Mouse (Mus musculus): ENCODE measurements around the gene Rfx8.

The Rfx8 gene

DNA sequence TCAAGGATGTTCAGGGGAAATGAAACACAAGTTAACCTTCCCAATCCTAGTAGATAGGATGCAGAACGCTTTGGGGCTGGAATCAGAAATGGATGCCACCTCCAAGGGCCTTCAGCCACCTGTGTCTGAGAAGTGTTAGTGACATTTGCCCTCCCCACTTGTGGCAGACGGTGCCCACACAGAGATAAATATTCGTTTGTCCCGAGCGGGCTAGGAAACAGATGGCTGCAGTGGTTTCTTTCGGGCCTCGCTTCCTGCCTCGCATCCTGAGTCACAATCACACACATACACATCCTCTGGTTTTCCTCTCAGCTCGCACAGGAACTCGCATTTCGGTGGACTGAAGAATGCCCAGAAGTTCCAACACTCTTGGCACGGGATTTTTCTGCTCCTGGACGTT lies 13.5 kb upstream of the Rfx8 start:
- no peak for DNase-seq

DNA sequence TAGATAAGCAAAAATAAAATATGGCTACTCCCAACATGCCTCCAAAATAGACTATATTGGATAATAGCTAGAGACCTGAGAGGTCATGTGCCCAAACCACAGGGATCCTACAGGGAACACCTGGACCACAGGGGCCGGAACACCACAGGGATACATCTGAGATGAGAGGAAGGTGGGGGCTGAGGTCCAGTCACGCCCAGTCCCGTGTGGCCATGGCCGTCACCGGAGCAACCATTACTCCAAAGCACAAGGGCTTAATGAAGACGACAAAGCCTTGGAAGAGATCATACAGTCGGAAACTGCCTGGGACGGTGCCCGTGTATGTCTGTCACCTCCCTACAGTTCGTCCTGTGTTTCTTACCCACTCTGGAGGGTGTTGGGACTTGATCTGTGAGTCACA lies 13.1 kb upstream of the Rfx8 start:
- DNase-seq: no peak

DNA sequence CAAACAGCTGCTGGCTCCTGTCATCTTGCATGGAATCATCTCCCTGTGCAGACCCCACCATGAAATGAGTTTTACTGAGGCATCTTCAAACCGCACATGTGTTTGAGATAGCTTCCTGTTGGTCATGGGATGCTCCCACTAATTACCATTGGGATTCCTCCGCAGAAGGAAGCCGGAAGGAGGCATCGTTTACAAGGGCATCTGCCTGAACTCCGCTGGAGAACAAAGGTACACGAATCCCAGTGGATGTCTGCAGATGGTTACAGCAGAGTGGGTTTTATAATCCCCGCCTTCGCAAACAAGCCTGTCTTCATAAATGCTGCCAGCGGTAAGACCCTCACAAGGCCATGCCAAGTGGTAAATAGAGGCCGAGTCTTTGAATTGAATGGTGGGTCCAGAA lies 11.3 kb upstream of the Rfx8 start:
- no peak for DNase-seq

DNA sequence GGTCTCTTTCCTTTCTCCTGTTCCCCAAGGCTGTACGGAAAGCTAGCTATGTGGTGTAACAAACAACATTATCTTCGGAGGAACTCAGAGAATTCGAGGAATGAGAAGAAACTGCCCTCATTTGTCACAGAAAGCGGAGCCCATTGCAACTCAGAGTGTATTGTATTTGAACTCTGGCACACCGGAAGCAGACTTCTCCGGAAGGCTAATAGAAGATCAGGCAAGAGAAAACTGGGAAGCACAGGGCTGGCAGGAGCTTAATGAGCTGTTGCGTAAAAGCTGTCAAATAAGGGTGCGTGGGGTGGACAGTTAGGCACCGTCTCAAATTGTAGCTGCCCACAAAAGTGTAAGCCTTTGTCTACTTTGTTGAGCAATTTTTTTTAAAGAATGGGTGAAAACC lies 10.7 kb upstream of the Rfx8 start:
- DNase-seq: no peak

DNA sequence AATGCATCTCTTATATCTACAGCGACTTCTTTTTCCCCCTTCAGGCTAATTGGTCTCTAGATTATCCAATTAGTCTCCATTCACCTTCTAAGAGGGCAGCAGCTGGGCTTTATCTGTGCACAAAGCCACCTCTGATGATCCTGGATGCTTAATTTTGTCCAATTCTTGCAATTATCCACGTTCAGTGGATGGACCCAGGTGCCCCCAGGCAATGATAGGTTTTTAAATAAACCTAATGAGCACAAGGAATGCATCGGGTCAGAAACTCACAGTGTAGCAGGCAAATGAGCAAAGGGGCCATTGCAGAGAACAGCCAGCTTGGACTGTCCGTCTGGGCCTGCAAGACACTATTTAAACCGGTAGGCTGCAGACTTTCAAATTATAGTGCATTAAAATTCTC lies 10.1 kb upstream of the Rfx8 start:
- no peak for DNase-seq

DNA sequence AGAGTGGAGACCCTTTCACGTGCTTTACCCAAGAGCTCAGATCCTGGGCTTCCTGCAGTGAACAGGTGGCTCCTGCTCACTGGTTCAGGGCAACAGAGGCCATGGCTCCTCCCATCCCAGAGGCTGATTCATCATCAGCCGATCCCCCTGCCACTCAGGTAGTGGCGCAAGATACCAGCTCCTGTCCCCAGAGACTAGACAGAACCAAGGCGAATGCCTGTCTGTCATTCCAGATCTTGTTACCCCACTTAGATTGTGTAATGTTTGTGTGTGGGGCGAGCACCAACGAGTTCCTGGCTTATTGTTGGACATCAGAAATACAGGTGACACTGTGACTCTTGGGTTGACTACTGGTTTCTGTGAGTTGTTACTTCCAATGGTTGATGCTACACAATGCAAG lies 9.1 kb upstream of the Rfx8 start:
- no peak for DNase-seq

DNA sequence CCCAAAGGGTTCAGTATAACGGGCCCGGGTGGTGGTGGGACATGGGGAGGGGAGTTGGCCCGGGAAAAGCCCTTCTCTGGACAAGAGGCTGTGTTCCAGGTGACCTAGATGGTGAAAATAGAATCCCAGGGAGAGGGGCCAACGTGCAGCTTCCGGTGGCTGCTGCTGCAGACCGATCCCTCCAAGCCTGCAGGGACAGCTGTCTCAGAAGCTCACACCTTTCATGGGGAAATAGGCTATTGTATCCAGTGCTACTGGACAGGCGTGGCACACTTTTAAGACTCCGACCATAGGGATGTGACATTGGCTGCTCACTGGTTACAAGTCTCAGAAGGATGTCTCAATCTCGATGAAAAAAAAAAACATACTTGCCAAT lies 542 bp upstream of the Rfx8 start:
- DNase-seq: no peak

DNA sequence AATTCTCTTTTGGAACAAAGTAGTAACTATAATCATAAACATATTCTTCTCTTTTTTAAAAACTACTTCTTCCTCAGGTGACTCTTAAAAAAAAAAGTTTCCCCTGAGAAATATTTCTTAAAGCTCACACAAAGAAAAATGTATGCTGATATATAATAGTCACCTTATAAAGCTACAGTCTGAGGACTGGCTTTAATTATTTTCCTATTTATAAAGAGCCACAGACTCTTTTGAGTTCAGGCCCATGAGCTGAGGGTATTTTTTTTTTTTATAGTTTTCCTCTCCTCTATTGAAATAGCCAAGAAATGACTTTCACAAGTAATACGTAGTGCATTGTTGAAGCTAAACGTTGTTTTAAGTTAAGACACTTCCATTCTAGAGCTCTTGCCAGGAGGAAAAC lies 611 bp downstream of the Rfx8 start:
- no peak for DNase-seq

DNA sequence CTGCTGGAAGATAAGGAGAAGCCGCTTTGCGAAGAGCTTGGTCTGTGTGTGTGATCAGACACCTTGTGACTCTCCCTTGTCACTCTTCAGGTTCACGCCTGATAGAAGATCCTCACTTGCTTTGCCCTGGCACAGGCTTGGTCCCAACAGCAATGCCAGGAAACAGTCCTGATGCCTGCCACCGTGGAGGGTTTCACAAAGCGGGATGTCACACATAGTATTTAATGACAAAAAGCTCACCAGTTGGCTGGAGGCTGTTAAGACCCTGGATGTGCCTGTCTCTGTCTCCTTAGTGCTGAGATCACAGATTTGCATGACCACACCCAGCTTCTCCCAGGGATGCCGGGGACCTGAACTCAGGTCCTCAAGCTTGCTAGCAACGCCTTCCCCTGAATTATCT lies 5.2 kb downstream of the Rfx8 start:
- DNase-seq: no peak

DNA sequence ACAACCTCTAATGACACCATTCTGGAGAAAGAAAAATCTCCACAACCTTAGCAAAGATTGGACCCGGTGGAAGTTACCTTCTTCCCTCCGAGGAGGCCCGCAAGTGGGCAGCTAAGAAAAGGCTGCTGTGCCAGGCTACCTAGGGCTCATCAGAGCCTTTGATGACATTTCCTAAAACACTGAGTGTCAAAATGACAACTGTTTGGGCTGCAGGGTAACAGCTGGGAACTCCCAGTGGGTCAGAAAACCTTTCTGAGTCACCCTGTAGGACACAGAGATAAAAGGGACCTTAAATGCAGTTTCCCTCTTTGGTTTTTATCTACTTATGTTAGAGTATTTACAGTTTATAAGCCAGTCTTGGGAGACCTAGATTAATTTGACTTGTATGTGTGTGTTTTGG lies 6.1 kb downstream of the Rfx8 start:
- no peak for DNase-seq

DNA sequence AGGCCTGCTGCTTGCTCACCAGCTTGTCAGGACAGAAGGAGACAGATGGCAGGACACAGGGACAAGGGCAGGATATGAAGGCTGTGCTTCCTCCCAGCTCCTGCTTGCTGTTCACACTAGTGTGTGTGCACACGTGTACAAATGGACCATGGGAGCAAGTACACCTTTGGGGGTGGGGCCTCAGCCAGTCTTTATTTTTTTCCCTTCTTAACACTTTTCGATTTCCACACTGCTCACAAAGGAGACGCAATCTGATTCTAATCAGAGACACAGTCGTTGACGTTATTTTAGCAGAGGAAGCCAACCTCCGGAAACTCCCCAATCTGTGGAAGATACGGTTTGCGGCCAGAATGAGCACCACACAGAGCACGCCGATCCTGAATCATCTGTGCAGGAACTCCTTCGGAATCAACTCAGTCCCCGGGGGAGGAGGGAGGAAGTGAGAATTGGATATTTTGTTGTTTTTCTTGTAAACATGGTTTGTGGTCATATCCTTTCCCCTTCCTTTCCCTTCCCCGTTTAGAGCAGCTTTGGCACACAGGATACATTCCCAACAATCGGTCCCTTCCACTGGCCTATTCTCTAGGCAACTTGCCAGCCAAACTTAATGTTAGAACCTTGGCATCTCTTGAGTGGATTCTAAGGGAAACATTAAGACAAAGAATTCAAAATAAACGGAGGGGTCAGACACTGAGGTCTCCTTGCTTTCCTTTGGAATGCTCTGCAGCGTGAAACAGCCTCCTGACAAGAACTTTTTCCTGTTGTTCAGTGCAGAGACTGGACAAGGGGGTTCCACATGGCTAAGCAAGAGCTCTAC lies 6.7 kb downstream of the Rfx8 start:
- DNase-seq: no peak

DNA sequence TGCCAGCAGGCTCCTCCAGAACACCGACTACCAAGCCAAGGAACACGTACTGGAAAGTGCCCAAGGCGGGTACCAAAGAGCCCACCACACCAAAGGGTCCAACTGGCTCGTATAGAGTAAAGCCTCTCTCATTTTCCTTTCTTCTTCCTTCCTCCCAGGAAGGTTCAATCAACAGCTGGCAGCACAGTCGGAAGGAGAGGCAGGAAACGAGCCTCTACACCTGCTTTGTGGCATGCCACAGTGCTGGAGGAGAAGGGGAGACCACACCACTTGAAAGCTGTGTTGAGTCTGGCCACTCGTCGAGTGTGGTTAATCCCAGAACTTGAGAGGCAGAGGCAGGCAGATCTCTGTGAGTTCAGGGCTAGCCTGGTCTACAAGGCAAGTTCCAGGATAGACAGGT lies 7.5 kb downstream of the Rfx8 start:
- DNase-seq: no peak

DNA sequence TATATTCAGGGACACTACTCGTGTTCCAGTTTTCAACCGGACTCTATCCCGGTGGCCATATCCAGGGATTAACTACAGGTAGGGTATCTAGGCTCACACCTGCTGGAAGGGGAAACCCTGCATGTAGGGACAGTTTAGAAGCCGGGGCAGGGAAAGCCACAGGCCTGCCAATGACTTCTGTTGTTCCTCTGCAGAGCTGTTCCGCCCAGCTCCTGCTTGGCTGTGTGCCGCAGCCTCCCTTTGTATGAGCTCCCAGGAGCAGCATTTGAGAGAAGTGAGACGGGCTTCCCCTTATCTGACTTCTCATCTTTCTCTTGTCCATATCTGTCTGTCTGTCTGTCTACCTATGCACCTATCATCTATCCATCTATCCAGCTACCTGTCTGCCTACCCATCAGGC lies 8.5 kb downstream of the Rfx8 start:
- no peak for DNase-seq

DNA sequence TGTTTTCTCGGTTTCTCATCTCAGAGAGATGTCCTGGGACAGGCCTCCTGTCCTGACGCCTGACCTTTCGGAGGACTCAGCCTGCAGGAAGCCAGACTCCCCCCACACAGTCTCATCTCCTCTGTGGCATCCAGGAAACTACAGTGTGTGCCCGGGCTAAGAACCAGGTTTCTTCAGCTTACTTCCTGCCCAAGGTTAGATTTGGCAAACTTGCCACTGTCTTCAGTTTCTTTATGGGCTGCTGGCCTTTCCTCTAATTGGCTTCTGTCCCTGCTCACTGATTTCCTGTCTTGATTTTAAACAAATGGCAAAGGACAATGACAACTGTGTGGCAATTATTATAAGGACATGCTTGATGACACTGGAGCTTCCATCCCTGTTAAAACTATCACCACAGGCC lies 10.2 kb downstream of the Rfx8 start:
- DNase-seq: no peak

DNA sequence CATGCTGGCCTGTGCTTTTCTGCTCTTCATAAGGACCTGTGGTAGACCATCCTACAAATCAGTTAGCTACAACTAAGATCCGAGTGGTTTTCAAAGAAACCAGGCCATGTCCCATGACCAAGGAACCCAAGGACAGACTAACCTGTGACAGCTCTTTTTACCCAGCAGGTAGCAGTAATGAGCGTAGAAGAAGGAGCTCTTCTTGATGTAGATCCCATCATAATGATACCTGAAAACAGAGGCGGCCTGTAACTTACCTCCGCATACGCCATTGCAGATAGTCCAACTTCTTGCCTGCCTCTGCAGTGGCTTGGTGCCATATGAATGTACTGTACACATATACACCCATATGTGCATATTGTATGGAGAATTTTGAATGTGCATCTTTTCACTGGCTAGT lies 10.8 kb downstream of the Rfx8 start:
- no peak for DNase-seq

DNA sequence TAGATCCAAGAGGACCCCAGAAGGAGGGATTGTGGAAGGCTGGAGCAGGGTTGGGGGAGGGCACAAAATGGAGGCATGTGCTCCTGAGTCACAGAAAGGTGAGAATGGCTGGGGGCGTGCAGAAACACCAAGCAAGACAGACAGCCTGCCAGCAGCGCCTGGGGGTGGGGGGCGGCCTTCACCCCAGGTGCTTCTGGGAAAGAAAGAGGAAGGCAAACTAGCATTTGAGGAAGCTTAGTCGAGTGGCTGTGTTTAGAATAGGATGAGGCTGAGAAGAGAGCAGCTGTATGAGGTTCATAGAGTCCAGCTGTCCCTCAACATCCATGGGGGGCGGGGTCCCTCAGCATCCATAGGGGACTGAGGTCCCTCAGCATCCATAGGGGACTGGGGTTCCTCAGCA lies 12.0 kb downstream of the Rfx8 start:
- no peak for DNase-seq

DNA sequence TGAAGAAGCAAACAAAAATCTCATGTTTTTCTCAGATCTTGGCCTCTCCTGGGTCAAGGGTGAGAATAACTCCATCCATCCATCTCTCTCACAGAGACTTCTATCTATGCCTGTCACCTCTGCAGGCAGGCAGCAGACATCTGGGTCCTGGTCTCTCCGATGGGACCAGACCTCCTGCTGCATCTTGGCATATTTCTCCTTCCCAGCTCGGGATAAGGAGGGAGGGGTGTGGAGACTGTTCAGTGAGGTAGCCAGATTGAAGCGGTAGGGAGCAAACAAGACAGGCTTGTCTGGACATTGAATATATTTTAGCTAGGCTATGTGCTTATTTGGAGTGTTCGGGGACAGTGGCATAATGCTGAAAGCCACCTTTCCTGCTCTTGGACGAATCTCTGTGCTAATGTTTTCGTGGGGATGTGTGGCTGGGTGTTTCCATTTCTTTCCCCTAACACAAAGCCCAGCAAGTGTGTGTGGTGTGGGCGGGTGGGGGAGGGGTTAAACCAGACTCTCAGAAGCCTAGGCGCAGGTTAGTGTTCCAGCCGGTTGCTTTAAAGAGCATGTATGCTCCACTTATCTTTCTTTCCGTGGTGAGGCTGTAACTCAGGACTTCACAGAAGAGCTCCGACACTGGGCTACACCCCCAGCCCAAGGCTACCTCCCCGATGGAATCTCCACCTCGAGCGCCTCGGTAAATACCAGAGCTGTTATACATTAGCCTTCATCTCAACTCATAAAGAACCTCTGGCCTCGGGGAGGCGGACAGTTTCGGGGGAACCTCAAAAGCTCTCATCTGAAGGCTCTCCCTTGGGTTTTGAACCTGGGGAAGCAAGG lies 18.4 kb downstream of the Rfx8 start:
- DNase-seq: no peak

DNA sequence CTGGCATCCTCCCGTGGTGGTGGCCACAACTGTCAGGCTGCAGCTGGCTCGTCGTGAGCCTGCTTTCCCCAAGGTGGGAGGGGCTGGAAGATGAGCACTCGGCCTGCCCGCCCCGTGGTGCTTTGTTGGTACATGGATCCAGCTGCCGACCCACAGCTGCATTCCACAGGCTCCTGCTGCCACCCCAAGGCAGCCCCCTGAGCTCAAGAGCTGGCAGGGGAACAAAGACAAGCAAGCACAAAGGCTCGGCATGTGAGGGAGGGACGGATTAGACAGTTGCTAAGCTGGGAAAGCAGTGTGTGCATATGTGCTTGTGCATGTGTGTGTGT lies 19.6 kb downstream of the Rfx8 start:
- DNase-seq: peak; percentile 16

DNA sequence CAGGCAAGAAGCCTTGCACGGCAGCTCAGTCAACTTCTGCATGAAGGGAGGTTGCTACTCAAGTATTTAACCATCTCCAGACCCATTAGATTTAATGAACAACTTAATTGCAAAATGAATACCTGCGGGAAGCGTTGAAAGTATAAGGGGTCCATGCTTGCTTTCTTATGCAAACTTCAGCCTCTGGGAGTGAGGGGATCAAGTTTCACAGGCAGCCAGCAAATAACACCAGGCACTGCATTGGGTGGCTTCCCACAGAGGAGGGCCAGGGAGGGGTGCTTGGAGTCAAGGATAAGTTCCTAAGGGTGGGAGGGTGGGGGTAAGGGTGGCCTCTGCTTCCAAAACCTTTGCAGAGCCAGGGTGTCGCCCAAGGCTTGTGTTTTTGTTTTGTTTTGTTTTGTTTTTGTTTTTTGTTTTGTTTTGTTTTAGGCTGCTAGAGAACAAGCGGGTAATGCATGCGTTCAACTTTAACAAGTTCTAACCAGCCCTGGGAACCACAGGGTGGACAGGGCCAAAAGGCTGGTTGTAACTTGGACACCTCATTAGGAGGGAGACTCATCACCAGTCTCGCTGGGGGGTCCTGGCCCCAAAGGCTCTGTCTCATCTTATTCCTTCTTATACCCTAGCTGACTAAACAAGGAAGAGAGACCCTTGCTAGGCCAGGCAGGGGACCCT lies 20.1 kb downstream of the Rfx8 start:
- DNase-seq: no peak

DNA sequence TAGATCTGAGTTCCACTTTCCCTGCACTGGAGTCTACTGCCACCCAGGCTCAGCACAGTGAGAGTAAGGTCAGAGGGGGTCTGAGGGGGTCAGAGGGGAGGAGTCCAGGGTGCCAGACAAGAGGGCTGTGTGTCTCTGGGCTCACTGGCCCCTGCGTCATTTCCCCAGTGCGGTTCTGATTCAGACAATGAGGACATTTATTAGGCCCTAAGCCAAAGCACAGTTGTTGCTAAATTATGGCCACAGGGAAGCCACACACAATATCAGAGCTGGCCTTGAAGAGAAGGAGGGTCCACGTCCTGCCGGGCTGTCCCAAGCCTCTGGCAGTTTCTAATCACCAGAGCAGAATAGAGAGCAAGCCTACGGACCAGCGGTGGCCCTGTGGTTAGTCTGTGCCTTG lies 22.3 kb downstream of the Rfx8 start:
- no peak for DNase-seq

DNA sequence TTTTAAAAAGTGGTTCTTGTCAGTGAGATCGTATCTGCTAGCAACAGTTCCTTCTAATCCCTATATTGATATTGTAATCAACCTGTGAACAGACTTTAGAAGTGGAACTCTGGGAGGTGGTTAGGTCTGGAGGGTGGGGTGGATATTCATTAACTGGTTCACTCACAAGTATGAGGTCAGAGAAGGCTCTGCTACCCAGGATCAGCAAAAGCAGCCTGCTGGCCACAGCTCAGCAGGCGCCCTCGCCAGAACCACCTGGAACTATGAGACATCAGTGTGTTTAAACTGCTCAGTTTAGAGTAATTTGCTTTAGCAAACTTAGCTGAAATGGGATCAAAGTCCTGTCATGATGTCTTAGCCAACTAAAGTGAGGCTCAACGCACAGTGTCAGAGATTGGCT lies 25.6 kb downstream of the Rfx8 start:
- no peak for DNase-seq

DNA sequence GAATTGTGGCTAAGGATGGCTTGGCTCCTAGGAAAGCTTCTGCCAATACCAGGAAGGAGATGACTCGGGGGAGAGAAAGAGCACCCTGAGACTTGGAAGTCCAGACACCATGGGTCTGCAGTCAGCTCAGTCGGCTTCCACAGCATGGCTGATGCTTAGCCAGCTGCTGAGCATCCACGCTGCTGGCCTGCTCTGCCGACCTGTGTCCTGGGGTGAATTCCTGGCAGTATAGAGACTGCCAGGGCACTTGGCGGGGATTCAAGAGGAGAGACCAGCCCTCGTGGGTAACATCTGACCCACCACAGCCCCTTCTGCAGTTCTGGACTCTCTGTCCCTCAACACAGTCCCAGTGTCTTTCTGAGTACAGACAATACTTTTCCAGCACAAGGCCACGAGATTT lies 26.0 kb downstream of the Rfx8 start:
- DNase-seq: no peak

DNA sequence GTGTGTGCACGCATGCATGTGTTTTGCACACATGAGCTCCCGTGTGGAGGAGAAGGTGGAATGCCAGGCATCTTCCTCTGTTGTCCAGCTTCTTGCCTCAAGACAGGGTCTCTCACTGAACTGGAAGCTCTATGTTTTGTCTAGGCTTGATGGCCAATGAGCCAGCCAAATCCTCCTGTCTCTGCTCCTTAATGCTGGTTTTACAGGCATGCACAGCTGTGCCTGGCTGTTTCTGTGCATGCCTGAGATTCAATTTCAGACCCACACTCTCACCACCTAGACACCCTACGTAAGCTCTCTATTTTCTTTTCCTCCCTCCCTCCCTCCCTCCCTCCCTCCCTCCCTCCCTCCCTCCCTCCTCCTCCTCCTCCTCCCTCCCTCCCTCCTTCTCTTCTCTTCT lies 28.8 kb downstream of the Rfx8 start:
- no peak for DNase-seq

DNA sequence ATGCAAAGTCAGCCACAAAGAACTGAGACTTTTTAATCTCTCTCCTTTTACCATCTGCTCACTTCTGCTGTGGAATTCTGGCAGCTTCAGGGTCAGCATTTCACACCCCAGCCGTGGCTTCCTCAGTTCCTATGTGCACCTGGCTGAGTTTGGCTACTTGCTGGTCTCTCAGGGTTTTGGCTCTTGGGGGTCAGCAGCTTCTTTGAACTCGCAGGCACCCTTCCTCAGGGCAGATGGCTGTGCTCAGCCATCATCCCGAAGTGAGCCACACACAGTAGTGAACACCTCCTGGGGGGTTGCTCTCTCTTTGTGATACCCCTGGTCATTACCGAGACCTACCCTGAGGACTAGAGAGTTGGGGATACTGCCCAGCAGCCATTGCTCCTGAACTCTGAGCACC lies 29.7 kb downstream of the Rfx8 start:
- DNase-seq: no peak
